Comparison of ENCODE assay signal across 10 mouse cellular contexts in the genomic region with DNA sequence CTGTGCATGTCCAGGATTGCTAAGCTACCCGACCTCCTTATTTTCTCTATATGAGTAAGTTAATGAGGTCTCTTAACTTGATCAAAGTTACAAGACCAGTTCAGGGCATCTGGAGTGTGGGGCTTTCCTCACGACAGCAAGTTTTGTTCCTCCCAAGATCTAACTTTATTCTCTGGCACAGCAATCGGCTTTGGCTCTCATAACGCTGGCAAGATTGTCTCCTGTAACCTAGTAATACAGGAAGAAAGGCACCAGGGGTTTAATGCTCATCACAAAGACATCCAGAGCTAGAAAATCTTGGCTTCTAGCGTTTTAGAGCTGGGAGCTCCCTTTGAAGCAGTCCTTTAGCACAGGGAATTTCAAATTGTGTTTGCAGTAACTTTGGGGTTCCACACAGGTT.
"Had no signal": no experiment of that assay in that cellular context is flagged by ENCODE, and none has a peak within 500 bp of the region (broad histone marks: within the 10 kb centered on the region; RNA-seq: fewer than 3 reads in every experiment).

No protein-coding gene starts in this region.

- H3K9me3 ChIP-seq: liver, embryonic 12.5 days; neural tube, embryonic 15.5 days had no signal

- ATAC-seq: intestine, embryonic 16.5 days; liver, embryonic 12.5 days had no signal

- H3K36me3 ChIP-seq: liver, embryonic 12.5 days; neural tube, embryonic 15.5 days had no signal

- H3K27ac ChIP-seq: liver, embryonic 12.5 days; neural tube, embryonic 15.5 days had no signal

- H3K4me3 ChIP-seq: liver, embryonic 12.5 days; myocyte; neural tube, embryonic 15.5 days had no signal

- H3K9ac ChIP-seq: liver, embryonic 12.5 days; neural tube, embryonic 15.5 days had no signal

- H3K4me2 ChIP-seq: liver, embryonic 12.5 days; neural tube, embryonic 15.5 days had no signal

- DNase-seq: left cerebral cortex, postnatal 4 days; midbrain, embryonic 14.5 days; right cerebral cortex, adult 18-20 months; right cerebral cortex, postnatal 25 days; thymus, adult 18-20 months; thymus, postnatal 14 days had no signal
